Comparison of ENCODE assay signal across 10 mouse cellular contexts in genomic region chr15:92447708-92448147, GRCm38 (mm10). TPM values are rescaled to one million over a fixed set of nuclear protein-coding genes. Genes with fewer than 3 reads are reported as not detected.
DNase-seq lines count a peak whose midpoint lies in the region; ATAC-seq and TF ChIP-seq lines count a peak whose summit lies in the region.
"Had no signal": no experiment of that assay in that cellular context is flagged by ENCODE, and none has a peak within 500 bp of the region (broad histone marks: within the 10 kb centered on the region; RNA-seq: fewer than 3 reads in every experiment).

No protein-coding gene starts in this region.

- H3K4me1 ChIP-seq in hindbrain, embryonic 10.5 days (replicated peaks) = no peaks in the 10 kb centered on the region; the same call in 1 of the 2 replicates
- H3K4me1 ChIP-seq in hindbrain, embryonic 12.5 days = no peaks in the 10 kb centered on the region
- peaks cover 4% of the 10 kb centered on the region for H3K4me1 ChIP-seq in forebrain, embryonic 15.5 days
- H3K4me1 ChIP-seq in intestine, embryonic 16.5 days (ENCODE audit: control insufficient read depth, insufficient read depth, low read length) = no peaks in the 10 kb centered on the region
- H3K4me1 ChIP-seq: megakaryocyte, embryonic 14.5 days had no signal

- no peak overlapping the region for H3K4me2 ChIP-seq in hindbrain, embryonic 12.5 days (replicated peaks)
- H3K4me2 ChIP-seq in forebrain, embryonic 15.5 days (replicated peaks) = no peak overlapping the region
- H3K4me2 ChIP-seq in intestine, embryonic 16.5 days (ENCODE audit: low read depth, low read length) = no peak overlapping the region

- H3K27me3 ChIP-seq in hindbrain, embryonic 10.5 days (ENCODE audit: insufficient read depth, poor library complexity, severe bottlenecking) = no peaks in the 10 kb centered on the region
- H3K27me3 ChIP-seq in hindbrain, embryonic 12.5 days = no peaks in the 10 kb centered on the region
- H3K27me3 ChIP-seq in forebrain, embryonic 15.5 days = no peaks in the 10 kb centered on the region
- no peaks in the 10 kb centered on the region for H3K27me3 ChIP-seq in intestine, embryonic 16.5 days (replicated peaks; ENCODE audit: control insufficient read depth, insufficient read depth, low read length)
- H3K27me3 ChIP-seq: megakaryocyte, embryonic 14.5 days; Patski had no signal

- no peak overlapping the region for H3K4me3 ChIP-seq in hindbrain, embryonic 10.5 days
- H3K4me3 ChIP-seq in hindbrain, embryonic 12.5 days = no peak overlapping the region
- no peak overlapping the region for H3K4me3 ChIP-seq in forebrain, embryonic 15.5 days
- no peak overlapping the region for H3K4me3 ChIP-seq in left cerebral cortex, adult 2 months
- H3K4me3 ChIP-seq in intestine, embryonic 16.5 days (ENCODE audit: low read length) = no peak overlapping the region
- H3K4me3 ChIP-seq: megakaryocyte, embryonic 14.5 days had no signal

- TF ChIP-seq CTCF in left cerebral cortex, adult 2 months (IDR thresholded peaks at IDR 0.05) = peak; percentile 58

- no peak for ATAC-seq in hindbrain, embryonic 12.5 days (ENCODE audit: low FRiP score)
- peak; percentile 51; the same call in 1 of the 2 replicates for ATAC-seq in forebrain, embryonic 15.5 days (replicated peaks)
- no peak for ATAC-seq in intestine, embryonic 16.5 days
- ATAC-seq: Patski had no signal

- H3K9ac ChIP-seq in hindbrain, embryonic 12.5 days = no peak overlapping the region
- no peak overlapping the region for H3K9ac ChIP-seq in forebrain, embryonic 15.5 days (replicated peaks)
- H3K9ac ChIP-seq in intestine, embryonic 16.5 days (ENCODE audit: low read depth, low read length) = no peak overlapping the region

- H3K27ac ChIP-seq in hindbrain, embryonic 10.5 days = no peak overlapping the region
- no peak overlapping the region for H3K27ac ChIP-seq in hindbrain, embryonic 12.5 days
- H3K27ac ChIP-seq in forebrain, embryonic 15.5 days (replicated peaks) = no peak overlapping the region
- no peak overlapping the region; the same call in 1 of the 2 replicates for H3K27ac ChIP-seq in left cerebral cortex, adult 2 months
- no peak overlapping the region for H3K27ac ChIP-seq in intestine, embryonic 16.5 days (ENCODE audit: low read length)

- 57% methylated on average over 8 of the region's 8 CpGs for WGBS in hindbrain, embryonic 10.5 days
- 50% methylated on average over 8 of the region's 8 CpGs for WGBS in hindbrain, embryonic 12.5 days
- WGBS in forebrain, embryonic 15.5 days = 33% methylated on average over 8 of the region's 8 CpGs
- 41% methylated on average over 8 of the region's 8 CpGs for WGBS in intestine, embryonic 16.5 days

- intact Hi-C loops in left cerebral cortex, adult 2 months (cut with DNase I) = loop anchor here (1.0 to 5.0 kb wide), 3 partner anchors 107 to 769 kb away; no protein-coding TSS in a partner anchor

- DNase-seq in hindbrain, embryonic 10.5 days (ENCODE audit: low spot score) = peak; percentile 36
- DNase-seq in brain, embryonic 18.5 days (ENCODE audit: low read depth, low spot score) = peak; percentile 69
- peak; percentile 28 to 54 for DNase-seq in left cerebral cortex, adult 2 months (ENCODE audit: extremely low spot score in 1 of 2, low spot score in 2 of 2)
- peak; percentile 61 to 62 for DNase-seq in right cerebral cortex, adult 2 months (ENCODE audit: low spot score in 2 of 2)
- no peak for DNase-seq in liver

- H3K9me3 ChIP-seq in hindbrain, embryonic 10.5 days = no peaks in the 10 kb centered on the region
- no peaks in the 10 kb centered on the region for H3K9me3 ChIP-seq in hindbrain, embryonic 12.5 days (replicated peaks)
- H3K9me3 ChIP-seq in forebrain, embryonic 15.5 days = no peaks in the 10 kb centered on the region
- no peaks in the 10 kb centered on the region for H3K9me3 ChIP-seq in intestine, embryonic 16.5 days (ENCODE audit: control insufficient read depth, low read length)

- H3K36me3 ChIP-seq in hindbrain, embryonic 10.5 days = no peaks in the 10 kb centered on the region
- no peaks in the 10 kb centered on the region for H3K36me3 ChIP-seq in hindbrain, embryonic 12.5 days
- no peaks in the 10 kb centered on the region for H3K36me3 ChIP-seq in forebrain, embryonic 15.5 days
- no peaks in the 10 kb centered on the region for H3K36me3 ChIP-seq in intestine, embryonic 16.5 days (ENCODE audit: control insufficient read depth, insufficient read depth, low read length)

RNA-seq across cellular contexts. Expression of gene Pdzrn4, which starts 51.0 kb away (rescaled TPM):
- polyA plus RNA-seq in hindbrain, embryonic 10.5 days (2016; fragmentation: Nextera tagmentation; extraction: Ambion mirVana) = 7.3 and 14.0 TPM in 2 replicates
- 27.4 and 35.3 TPM in 2 replicates for polyA plus RNA-seq in hindbrain, embryonic 12.5 days (2016; fragmentation: Nextera tagmentation; extraction: Ambion mirVana)
- polyA plus RNA-seq in forebrain, embryonic 15.5 days (2015; fragmentation: Nextera tagmentation; extraction: Ambion mirVana) = 16.4 and 16.5 TPM in 2 replicates
- 10 to 100 TPM; 11.4 to 11.5 TPM for total RNA-seq in left cerebral cortex, adult 2 months (2021)
- polyA plus RNA-seq in intestine, embryonic 16.5 days (2015; fragmentation: Nextera tagmentation; extraction: Ambion mirVana) = 1.2 and 1.8 TPM in 2 replicates
- polyA plus RNA-seq: Patski had no signal
